Mouse (Mus musculus) heart, adult 2 months (tissue): ENCODE measurements around the gene Rhebl1. TPM values are rescaled to one million over a fixed set of nuclear protein-coding genes. Genes with fewer than 3 reads are reported as not detected.
A peak's percentile ranks its signal among the peaks of the same experiment; 100 is the strongest.
"Not testable (repeated sequence)": the region's sequence is repeated elsewhere in the genome, so short reads cannot be mapped to it uniquely, and the experiment has no call there.

Experiments
- DNase-seq, 2 experiments: peaks; one replicate each; pipeline ENCODE4 v3.0.0; 2021
- H3K27ac ChIP-seq: fragments of 200-600 bp; 2 replicates; pipeline ENCODE4 v1.8.1; 2022
- H3K27me3 ChIP-seq: fragments of 200-500 bp; 2 replicates; pipeline ENCODE4 v1.6.1; 2012; ENCODE audit warnings: mild to moderate bottlenecking, low read length, inconsistent platforms, mixed read lengths; ENCODE audit not compliant: control insufficient read depth, insufficient read depth
- H3K36me3 ChIP-seq: fragments of 200-500 bp; 2 replicates; pipeline ENCODE4 v1.6.1; 2012; ENCODE audit warnings: low read length, inconsistent platforms; ENCODE audit not compliant: control insufficient read depth, insufficient read depth
- H3K4me1 ChIP-seq: fragments of 200-500 bp; 2 replicates; pipeline ENCODE4 v1.6.1; 2011; ENCODE audit warnings: low read length; ENCODE audit not compliant: control insufficient read depth, insufficient read depth
- H3K4me3 ChIP-seq: fragments of 200-600 bp; 2 replicates; pipeline ENCODE4 v1.8.1; 2022
- H3K79me2 ChIP-seq: fragments of 200-500 bp; replicated peaks from 2 replicates; pipeline ENCODE4 v1.6.1; 2012; ENCODE audit warnings: mild to moderate bottlenecking, inconsistent platforms, low read length, moderate library complexity, mixed read lengths; ENCODE audit not compliant: control insufficient read depth, insufficient read depth
- H3K9ac ChIP-seq: fragments of 200-500 bp; 2 replicates; pipeline ENCODE4 v1.6.1; 2012; ENCODE audit warnings: low read depth, mild to moderate bottlenecking, control low read depth, inconsistent platforms, low read length, mixed read lengths
- CTCF ChIP-seq: fragments of 200-600 bp; IDR thresholded peaks from 2 replicates; pipeline ENCODE4 v1.8.1; 2022; ENCODE audit warnings: antibody characterized with exemption, mild to moderate bottlenecking, moderate library complexity
- EP300 ChIP-seq: fragments of 200-500 bp; IDR thresholded peaks from 2 replicates; pipeline ENCODE4 v1.6.1; 2011; ENCODE audit warnings: low read depth, low read length, control low read depth; ENCODE audit not compliant: insufficient read depth
- POLR2A ChIP-seq: fragments of 200-500 bp; IDR thresholded peaks from 2 replicates; pipeline ENCODE4 v1.6.1; 2011; ENCODE audit warnings: mild to moderate bottlenecking, low read depth, low read length, control low read depth; ENCODE audit not compliant: insufficient read depth
- WGBS: fragments of 180-500 bp; shearing (Covaris S2); methylation state at CpG from one replicate; pipeline ENCODE4 v1.1.7; 2018; 5-methylcytosine and 5-hydroxymethylcytosine counted together
- intact Hi-C: fragments of 180-260 bp; cut with DNase I; formaldehyde crosslinking; loops from one replicate; pipeline ENCODE4 v1.15.1; 2025
- polyA plus RNA-seq: library from polyadenylated mRNA; depleted of rRNA; stranded (reverse); fragments of >200 nt; gene quantifications from 2 replicates; pipeline ENCODE4 v1.2.3, GENCODE M21; 2012
- total RNA-seq, 2 experiments: library from RNA; stranded (reverse); gene quantifications; 2 replicates each; pipeline ENCODE4 v1.2.3; 2021

Gene Rhebl1
- total and polyA plus RNA-seq, 3 experiments, result 1.6 to 4.4 (median 2.3) TPM

GRCm38 (mm10) chr15:98933833-98934216, 39.5 kb upstream of the Rhebl1 start:
- peak overlapping the region; percentile 89 for H3K9ac ChIP-seq
- no peaks in the 10 kb centered on the region for H3K79me2 ChIP-seq
- TF ChIP-seq POLR2A (no peak), EP300 (no peak), CTCF (no peak)
- H3K4me3 ChIP-seq, result peak overlapping the region; percentile 90
- intact Hi-C loops, result loop anchor here (1.0 to 2.0 kb wide), 3 partner anchors 19 to 59 kb away; partner anchors contain the start of genes Gm49450 and Tuba1a
- H3K27ac ChIP-seq, result peak overlapping the region; percentile 95
- peak; percentile 93 to 97 for DNase-seq
- H3K27me3 ChIP-seq, result no peaks in the 10 kb centered on the region
- WGBS, result under 1% methylated on average over 35 of the region's 35 CpGs
- peaks cover 6% of the 10 kb centered on the region for H3K36me3 ChIP-seq
- H3K4me1 ChIP-seq, result peaks cover 3% of the 10 kb centered on the region

GRCm38 (mm10) chr15:98933004-98933671, 38.8 kb upstream of the Rhebl1 start:
- H3K4me1 ChIP-seq, H3K36me3 ChIP-seq, H3K79me2 ChIP-seq, intact Hi-C loops, H3K27me3 ChIP-seq: not testable (repeated sequence)
- H3K4me3 ChIP-seq, result peak overlapping the region; percentile 90
- 0% methylated on average over 8 of the region's 9 CpGs for WGBS
- peak in 1 of 2 experiments; percentile 28 for DNase-seq
- peak overlapping the region; percentile 95 for H3K27ac ChIP-seq
- H3K9ac ChIP-seq, result peak overlapping the region; percentile 17; the same call in 1 of the 2 replicates

GRCm38 (mm10) chr15:98930998-98931397, 36.7 kb upstream of the Rhebl1 start:
- Histone ChIP-seq H3K4me3 (no peak overlapping the region), H3K79me2 (no peaks in the 10 kb centered on the region), H3K4me1 (peaks cover 8% of the 10 kb centered on the region), H3K27me3 (no peaks in the 10 kb centered on the region), H3K27ac (no peak overlapping the region), H3K36me3 (peaks cover 6% of the 10 kb centered on the region), H3K9ac (no peak overlapping the region; the same call in 1 of the 2 replicates)
- intact Hi-C loops, result no loop called here
- 74% methylated on average over 3 of the region's 3 CpGs for WGBS
- DNase-seq, result no peak
- TF ChIP-seq EP300 (no peak), CTCF (no peak), POLR2A (no peak)

- H3K27me3 ChIP-seq, result no peaks in the 10 kb centered on the region
- H3K9ac ChIP-seq, result no peak overlapping the region
- no peak for DNase-seq
- H3K27ac ChIP-seq, result no peak overlapping the region
- no peak overlapping the region for H3K4me3 ChIP-seq
- H3K79me2 ChIP-seq, result no peaks in the 10 kb centered on the region
- peaks cover 6% of the 10 kb centered on the region for H3K36me3 ChIP-seq
- WGBS, result 52% methylated on average over 8 of the region's 8 CpGs
- TF ChIP-seq EP300 (no peak), POLR2A (no peak), CTCF (no peak)
- peaks cover 8% of the 10 kb centered on the region for H3K4me1 ChIP-seq
- intact Hi-C loops, result no loop called here
These were observed 35.8 kb upstream of the Rhebl1 start for GRCm38 (mm10) chr15:98930017-98930734.

- Histone ChIP-seq H3K36me3 (peaks cover 6% of the 10 kb centered on the region), H3K27me3 (no peaks in the 10 kb centered on the region), H3K9ac (no peak overlapping the region), H3K4me3 (no peak overlapping the region), H3K27ac (peak overlapping the region; percentile 32; the same call in 1 of the 2 replicates), H3K79me2 (no peaks in the 10 kb centered on the region), H3K4me1 (peaks cover 8% of the 10 kb centered on the region)
- intact Hi-C loops, result loop anchor here (1.0 kb wide), 2 partner anchors 36 to 51 kb away; no protein-coding TSS in a partner anchor
- peak; percentile 66 to 80 for DNase-seq
- TF ChIP-seq EP300 (peak; percentile 86), POLR2A (no peak), CTCF (peak; percentile 82)
- WGBS, result 13% methylated on average over 13 of the region's 13 CpGs
These were observed 34.4 kb upstream of the Rhebl1 start for GRCm38 (mm10) chr15:98928598-98929240.

- intact Hi-C loops, result no loop called here
- TF ChIP-seq EP300 (no peak), CTCF (no peak), POLR2A (no peak)
- no peak for DNase-seq
- H3K27me3 ChIP-seq, result no peaks in the 10 kb centered on the region
- no peak overlapping the region for H3K4me3 ChIP-seq
- peaks cover 4% of the 10 kb centered on the region for H3K36me3 ChIP-seq
- H3K79me2 ChIP-seq, result no peaks in the 10 kb centered on the region
- H3K9ac ChIP-seq, result no peak overlapping the region
- no peak overlapping the region for H3K27ac ChIP-seq
- H3K4me1 ChIP-seq, result peaks cover 6% of the 10 kb centered on the region
- WGBS, result 85% methylated on average over 5 of the region's 5 CpGs
These were observed 33.2 kb upstream of the Rhebl1 start for GRCm38 (mm10) chr15:98927566-98927965.
